Mouse (Mus musculus) mouse embryonic stem cell (cell line): Measurements from ENCODE around the gene Serinc1.

Experiments used
- in situ Hi-C, 2 experiments: fragments of 300-500 bp; cut with MboI; formaldehyde crosslinking; loops; 1 replicate in 1 of 2; 3 replicates in 1 of 2; pipeline ENCODE4 v1.14.3; 2019 to 2020; ENCODE audit warnings: low sequenced_read_pairs in 2 of 2, low pct_unique_long_range_greater_than_20kb in 1 of 2, mixed read lengths in 1 of 2; ENCODE audit not compliant: unreplicated experiment in 1 of 2

Gene Serinc1

DNA sequence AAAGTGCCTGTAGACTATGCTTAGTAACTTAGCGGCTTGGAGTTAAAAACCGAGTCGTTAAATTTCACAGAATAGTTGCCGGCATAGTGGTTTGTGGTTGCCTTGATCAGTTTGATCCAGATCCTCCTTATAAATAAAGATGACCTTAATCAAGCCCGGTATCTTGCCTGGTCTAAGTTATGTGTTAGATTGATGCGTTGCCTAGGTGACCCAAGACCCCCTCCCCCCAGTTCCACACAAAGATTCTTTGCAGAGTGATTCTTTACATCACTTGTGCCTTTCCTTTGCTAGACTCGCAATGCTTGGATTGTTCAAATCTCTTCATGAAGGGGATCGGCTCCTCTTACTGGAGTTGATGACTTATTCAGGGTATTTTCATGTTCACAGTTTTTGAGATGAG, 45.1 kb downstream of the Serinc1 start:
- in situ Hi-C loops = loop anchor here (25.0 kb wide), 1 partner anchor 1100 kb away; the partner anchor contains the start of gene Gja1 (in 2 of the 2)

DNA sequence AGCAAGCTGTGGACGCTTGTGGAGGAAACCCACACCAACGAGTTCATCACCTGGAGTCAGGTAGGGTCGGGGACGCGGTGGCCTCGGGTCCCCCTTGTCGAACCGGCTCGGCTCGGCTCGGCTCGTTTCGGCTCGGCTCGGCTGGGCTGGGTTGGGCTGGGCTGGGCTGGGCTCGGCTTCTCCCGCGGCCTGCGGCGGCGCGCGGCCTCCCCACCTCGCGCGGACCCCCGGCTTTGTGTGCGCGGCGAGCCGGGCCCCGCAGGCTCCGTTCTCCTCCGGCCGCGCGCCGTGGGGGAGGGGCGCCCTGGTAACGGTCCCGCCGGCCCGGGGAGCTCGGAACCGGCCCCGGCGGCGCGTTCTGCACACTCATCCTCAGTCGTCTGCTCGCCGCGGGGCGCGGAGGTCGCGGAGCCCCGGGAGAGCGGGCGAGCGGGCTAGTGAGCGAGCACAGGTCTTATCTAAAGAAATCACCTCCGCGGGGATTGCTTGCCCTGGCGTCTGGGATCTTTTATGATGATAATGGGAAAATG, 45.7 kb downstream of the Serinc1 start:
- in situ Hi-C loops = loop anchor here (25.0 kb wide), 1 partner anchor 1099 kb away; the partner anchor contains the start of gene Gja1 (in 2 of the 2)

DNA sequence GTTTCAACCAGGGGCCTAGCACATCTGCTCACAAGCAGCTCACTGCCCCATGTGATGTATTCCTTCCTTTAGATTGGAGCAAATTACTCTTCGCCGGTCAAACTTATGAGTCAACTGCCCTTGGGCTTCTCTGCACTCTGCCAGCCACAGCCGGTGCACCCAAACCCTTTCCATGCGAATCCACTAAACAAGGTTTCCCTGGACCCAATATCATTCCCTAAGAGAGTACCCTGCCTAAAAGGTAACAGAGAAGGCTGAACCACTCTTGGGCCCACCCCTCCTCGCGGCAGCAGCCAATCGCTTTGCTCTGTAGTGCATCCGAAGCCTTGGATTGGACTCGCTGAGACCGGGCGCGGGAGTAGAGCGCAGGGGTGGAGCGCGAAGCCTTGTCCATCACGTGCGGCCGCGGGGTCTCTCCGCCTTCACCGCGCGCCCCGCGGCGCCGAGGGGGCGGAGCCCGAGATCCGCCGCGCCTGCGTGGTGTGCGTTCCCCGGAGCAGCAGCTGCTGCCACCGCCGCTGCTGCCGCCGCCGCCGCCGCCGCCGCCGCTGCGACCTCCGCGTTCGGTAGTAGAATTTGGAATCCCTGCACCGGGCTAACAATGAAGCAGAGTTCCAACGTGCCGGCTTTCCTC, 46.3 kb downstream of the Serinc1 start, which contains the start of gene Hsf2:
Hsf2 (plus strand) TSS at position 478 of the 634 bp plus-strand sequence.
- in situ Hi-C loops = loop anchor here (25.0 kb wide), 1 partner anchor 1099 kb away; the partner anchor contains the start of gene Gja1 (in 2 of the 2)

DNA sequence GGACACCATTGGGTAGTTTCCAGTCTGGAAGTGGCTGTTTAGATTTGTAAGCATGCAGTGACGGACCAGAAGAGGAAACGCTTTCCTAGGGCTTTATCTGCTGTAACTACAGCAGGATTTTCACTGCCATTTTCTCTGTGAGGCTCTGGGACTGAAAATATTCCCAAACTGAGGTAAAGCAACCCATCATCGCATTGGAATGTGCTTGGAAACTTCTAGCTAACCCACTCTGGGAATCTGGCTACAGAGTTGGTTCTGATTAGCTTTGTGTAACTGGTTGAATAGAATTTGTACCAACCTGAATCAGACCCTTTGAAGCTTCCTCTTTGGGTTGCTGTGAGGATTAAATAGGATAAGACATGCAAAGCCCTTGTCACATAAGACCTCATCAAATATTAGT, 47.6 kb downstream of the Serinc1 start:
- in situ Hi-C loops = loop anchor here (25.0 kb wide), 1 partner anchor 1097 kb away; the partner anchor contains the start of gene Gja1 (in 2 of the 2)

DNA sequence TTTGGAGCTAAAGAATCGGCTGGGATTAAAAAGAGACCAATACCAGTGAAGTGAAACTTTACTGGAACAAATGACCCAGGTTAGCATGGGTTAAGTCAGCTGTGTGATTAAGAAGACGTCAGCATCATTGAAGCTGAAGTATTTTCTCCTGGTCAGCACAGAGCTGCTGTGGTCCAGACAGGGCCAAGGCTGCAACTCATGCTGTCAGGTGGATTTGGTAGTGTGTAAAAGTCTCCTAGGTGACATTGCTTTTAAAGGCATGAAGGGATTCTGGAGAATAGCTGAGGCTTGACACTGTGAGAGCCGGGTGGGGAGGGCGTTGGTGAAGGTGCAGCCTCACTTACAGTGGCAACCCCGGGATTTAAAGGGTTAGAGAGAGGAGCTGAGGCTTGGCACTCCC, 50.6 kb downstream of the Serinc1 start:
- in situ Hi-C loops = loop anchor here (25.0 kb wide), 1 partner anchor 1094 kb away; the partner anchor contains the start of gene Gja1 (in 2 of the 2)

DNA sequence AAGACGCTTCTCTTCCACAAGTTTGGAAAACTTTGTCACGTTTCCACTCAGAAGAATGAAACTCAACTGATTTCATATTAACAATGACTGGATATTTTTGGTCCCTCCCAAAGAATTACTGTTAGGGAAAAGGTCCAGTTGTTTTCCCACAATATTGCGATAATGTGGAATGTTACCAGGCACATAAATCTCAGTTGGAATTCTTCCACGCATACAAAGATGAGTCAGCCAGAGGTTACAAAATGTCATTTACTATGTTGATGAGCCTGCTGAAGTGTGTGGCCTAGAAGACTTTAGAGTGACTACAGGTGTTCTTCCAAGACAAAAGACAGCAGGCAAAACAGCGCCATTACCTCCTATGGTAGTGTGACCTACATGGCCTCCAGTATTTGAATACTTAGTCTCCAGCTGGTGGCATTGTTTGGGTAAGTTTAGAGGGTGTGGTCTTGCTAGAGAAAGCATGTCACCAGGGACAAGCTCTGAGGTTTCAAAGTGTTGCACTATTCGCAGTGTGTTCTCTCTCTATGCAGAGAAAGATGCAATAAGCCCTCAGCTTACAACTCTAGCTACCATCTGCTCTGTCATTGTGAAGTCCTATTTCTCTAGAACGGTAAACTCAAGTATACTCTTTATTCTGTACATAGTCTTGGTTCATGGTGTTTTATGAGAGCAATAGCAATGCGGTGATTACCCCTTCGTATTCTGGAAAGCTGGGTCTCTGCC, 55.0 kb downstream of the Serinc1 start:
- in situ Hi-C loops = loop anchor here (25.0 kb wide), 1 partner anchor 1090 kb away; the partner anchor contains the start of gene Gja1 (in 2 of the 2)
